Mouse (Mus musculus) liver, postnatal 0 days (tissue): ENCODE results near the gene Zcchc17. TPM values are rescaled to one million over a fixed set of nuclear protein-coding genes. Genes with fewer than 3 reads are reported as not detected.

Experiments
- ATAC-seq: fragments of 200-750 bp; cut with Nextera tagmentation; 2 replicates; pipeline ENCODE4 v1.8.0; 2017; ENCODE audit warnings: mild to moderate bottlenecking, moderate library complexity
- DNase-seq: peaks from one replicate; pipeline ENCODE4 v3.0.0-alpha.2; 2016
- H3K27ac ChIP-seq: fragments of 300-500 bp; sonication (generic); 2 replicates; pipeline ENCODE4 v1.5.1; 2014; ENCODE audit warnings: antibody characterized with exemption, moderate library complexity, mild to moderate bottlenecking, low read depth
- H3K27me3 ChIP-seq: fragments of 300-500 bp; sonication (generic); 2 replicates; pipeline ENCODE4 v1.6.1; 2014; ENCODE audit warnings: low read length, control low read depth, mixed read lengths; ENCODE audit not compliant: insufficient read depth
- H3K36me3 ChIP-seq: fragments of 300-500 bp; sonication (generic); replicated peaks from 2 replicates; pipeline ENCODE4 v1.6.1; 2014; ENCODE audit warnings: mild to moderate bottlenecking, control low read depth, low read length, moderate library complexity, mixed read lengths; ENCODE audit not compliant: insufficient read depth
- H3K4me1 ChIP-seq: fragments of 300-500 bp; sonication (generic); 2 replicates; pipeline ENCODE4 v1.6.1; 2014; ENCODE audit warnings: antibody characterized with exemption, mild to moderate bottlenecking, control low read depth; ENCODE audit not compliant: insufficient read depth
- H3K4me2 ChIP-seq: fragments of 300-500 bp; sonication (generic); 2 replicates; pipeline ENCODE4 v1.6.1; 2014; ENCODE audit warnings: low read depth, mild to moderate bottlenecking, low read length, moderate library complexity, mixed read lengths
- H3K4me3 ChIP-seq: fragments of 300-500 bp; sonication (generic); 2 replicates; pipeline ENCODE4 v1.5.1; 2014; ENCODE audit warnings: low read depth, low read length
- H3K9ac ChIP-seq: fragments of 300-500 bp; sonication (generic); replicated peaks from 2 replicates; pipeline ENCODE4 v1.6.1; 2014; ENCODE audit warnings: mild to moderate bottlenecking, moderate library complexity
- H3K9me3 ChIP-seq: fragments of 300-500 bp; sonication (generic); 2 replicates; pipeline ENCODE4 v1.6.1; 2016; ENCODE audit warnings: mild to moderate bottlenecking, control low read depth, low read length, mixed read lengths
- CTCF ChIP-seq: sonication (generic); IDR thresholded peaks from 2 replicates; pipeline ENCODE4 v1.5.1; 2016; ENCODE audit warnings: antibody characterized with exemption, low read depth
- EP300 ChIP-seq: IDR thresholded peaks from 2 replicates; pipeline ENCODE4 v1.6.1; 2016; ENCODE audit warnings: antibody characterized with exemption, low read depth, mild to moderate bottlenecking
- WGBS: fragments of 180-500 bp; shearing (Covaris S2); extraction: QIAGEN DNeasy Blood & Tissue Kit; methylation state at CpG from one replicate; pipeline ENCODE4 v1.1.7; 2014; ENCODE audit not compliant: insufficient replicate concordance; 5-methylcytosine and 5-hydroxymethylcytosine counted together
- polyA plus RNA-seq: library from polyadenylated mRNA; unstranded; fragments of >200 nt; fragmentation: Nextera tagmentation; extraction: Ambion mirVana; gene quantifications from 2 replicates; pipeline ENCODE4 v1.2.1, GENCODE M21; 2015

The Zcchc17 gene
- polyA plus RNA-seq, 1 experiment from 2014 or later = 27.5 TPM

DNA sequence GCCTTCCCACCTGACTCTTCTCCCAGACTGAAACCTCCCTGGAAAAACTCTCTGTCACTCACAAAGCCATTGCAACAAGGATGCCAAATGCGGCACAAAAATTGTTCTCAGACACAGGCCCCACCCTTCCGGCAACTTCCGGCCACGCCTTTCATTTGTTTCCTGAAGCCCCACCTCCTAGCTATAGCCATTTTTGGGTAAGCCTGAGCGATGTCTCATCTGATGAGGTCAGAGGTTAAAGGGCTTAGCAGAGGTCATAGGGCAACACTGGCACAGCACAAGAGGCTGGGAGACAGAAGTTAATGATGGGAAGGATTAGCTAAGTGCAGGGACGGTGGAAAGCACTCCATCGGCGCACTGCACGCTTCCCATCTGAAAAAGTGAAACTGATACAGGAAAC is 93.1 kb downstream of the Zcchc17 start:
- WGBS = 59% methylated on average over 9 of the region's 9 CpGs
- TF ChIP-seq EP300 (no peak), CTCF (no peak)
- peak overlapping the region; percentile 44 for H3K4me2 ChIP-seq
- no peak for DNase-seq
- H3K27me3 ChIP-seq = peaks cover 12% of the 10 kb centered on the region; the same call in 1 of the 2 replicates
- H3K27ac ChIP-seq = peak overlapping the region; percentile 57; the same call in 1 of the 2 replicates
- no peak overlapping the region; the same call in 1 of the 2 replicates for H3K4me3 ChIP-seq
- peak; percentile 25; the same call in 1 of the 2 replicates for ATAC-seq
- no peaks in the 10 kb centered on the region for H3K36me3 ChIP-seq
- no peaks in the 10 kb centered on the region for H3K9me3 ChIP-seq
- H3K4me1 ChIP-seq = peaks cover 10% of the 10 kb centered on the region
- no peak overlapping the region for H3K9ac ChIP-seq

Other genes starting within 250 kb of the Zcchc17 start
- not detected in 2 replicates for gene Hcrtr1, start 220.6 kb downstream of the Zcchc17 start, polyA plus RNA-seq
- 22.6 and 22.9 TPM in 2 replicates for gene Tinagl1, start 184.8 kb downstream of the Zcchc17 start, polyA plus RNA-seq
- gene Gm853, start 137.5 kb downstream of the Zcchc17 start, polyA plus RNA-seq = not detected in 2 replicates
- gene Serinc2, start 80.7 kb downstream of the Zcchc17 start, polyA plus RNA-seq = 3.4 and 4.4 TPM in 2 replicates
- gene Fabp3, start 51.3 kb downstream of the Zcchc17 start, polyA plus RNA-seq = 1.3 and 26.0 TPM in 2 replicates
- not detected in 2 replicates for gene Gm10570, start 51.3 kb downstream of the Zcchc17 start, polyA plus RNA-seq
- gene Snrnp40, start 189 bp upstream of the Zcchc17 start, polyA plus RNA-seq = 37.7 and 39.9 TPM in 2 replicates
- gene Nkain1, start 214.2 kb upstream of the Zcchc17 start, polyA plus RNA-seq = 0.12 TPM in 1 of 2 replicates, not detected in the other